8 mouse cellular contexts compared by ENCODE assay signal in the genomic region with DNA sequence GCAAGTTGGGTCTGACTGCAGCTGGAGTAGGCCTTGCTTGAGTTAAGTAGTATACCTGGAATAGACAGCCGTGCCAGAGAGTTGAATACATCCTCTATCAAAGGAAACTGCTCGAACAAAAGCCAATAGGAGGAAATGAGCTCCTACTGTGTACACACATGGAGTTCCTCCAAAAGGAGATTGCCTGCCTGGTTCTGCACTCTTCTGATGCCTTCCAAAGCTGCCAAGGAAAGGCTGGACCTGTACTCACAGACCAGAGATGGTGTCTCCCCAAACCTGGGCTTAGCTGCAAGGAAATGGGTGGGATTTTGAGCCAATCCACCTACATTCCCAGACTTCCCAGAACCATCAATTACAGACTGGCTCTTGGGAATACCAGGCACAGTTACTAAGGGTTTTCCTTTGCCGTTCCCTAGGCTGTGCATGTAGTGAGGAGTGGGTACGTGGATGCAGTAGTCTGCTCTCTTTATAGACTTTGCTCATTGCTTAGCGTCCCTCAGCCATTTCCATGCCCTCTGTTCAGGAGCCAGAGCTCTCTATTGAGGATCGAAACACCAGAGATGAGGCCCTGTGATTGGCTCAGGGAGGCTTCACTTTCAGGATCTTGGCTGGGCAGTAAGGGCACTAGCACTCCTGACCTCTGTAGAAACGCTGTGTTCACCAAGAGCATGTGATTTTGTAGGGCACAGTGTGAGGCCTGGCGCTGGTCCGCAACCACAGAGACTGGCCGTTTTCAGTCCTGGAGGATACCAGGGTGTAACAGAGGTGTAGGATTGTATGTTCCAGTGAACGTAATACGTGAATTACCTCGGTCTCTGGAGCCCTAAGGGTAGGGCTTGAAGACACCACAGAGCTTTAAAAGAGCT. TPM values are rescaled to one million over a fixed set of nuclear protein-coding genes. Genes with fewer than 3 reads are reported as not detected.
DNase-seq lines count a peak whose midpoint lies in the region; ATAC-seq and TF ChIP-seq lines count a peak whose summit lies in the region.

No protein-coding gene starts in this region.

- DNase-seq in hindbrain, postnatal 0 days (ENCODE audit: low spot score) = no peak
- peak; percentile 71 for DNase-seq in brain, adult 2 months (ENCODE audit: low read depth, low spot score)
- no peak for DNase-seq in embryonic facial prominence, embryonic 11.5 days (ENCODE audit: low spot score)
- no peak for DNase-seq in limb, embryonic 10.5 days (ENCODE audit: low spot score)
- DNase-seq in c-Kit-positive CD71-positive TER-119-positive erythroid progenitor cells, embryonic 14.5 days (ENCODE audit: low spot score) = no peak
- DNase-seq in thymus, postnatal 14 days = no peak

- H3K27ac ChIP-seq in hindbrain, postnatal 0 days = no peak overlapping the region
- no peak overlapping the region for H3K27ac ChIP-seq in hindbrain, embryonic 16.5 days (ENCODE audit: low read depth, low read length)
- no peak overlapping the region for H3K27ac ChIP-seq in embryonic facial prominence, embryonic 11.5 days (replicated peaks; ENCODE audit: low read depth, low read length)
- H3K27ac ChIP-seq in limb, embryonic 10.5 days = peak overlapping the region; percentile 46; the same call in 1 of the 2 replicates

- H3K4me3 ChIP-seq in hindbrain, postnatal 0 days (ENCODE audit: low read length) = no peak overlapping the region
- no peak overlapping the region for H3K4me3 ChIP-seq in hindbrain, embryonic 16.5 days (ENCODE audit: low read length)
- no peak overlapping the region for H3K4me3 ChIP-seq in embryonic facial prominence, embryonic 11.5 days (ENCODE audit: low read depth, low read length)
- H3K4me3 ChIP-seq in limb, embryonic 10.5 days = no peak overlapping the region

- ATAC-seq in hindbrain, postnatal 0 days = 0 out of 2 replicates have a peak, but pooled peaks have one; percentile 5
- no peak for ATAC-seq in hindbrain, embryonic 16.5 days
- ATAC-seq in embryonic facial prominence, embryonic 11.5 days (replicated peaks; ENCODE audit: insufficient number of reproducible peaks, low FRiP score, low TSS enrichment, low read depth) = 0 out of 2 replicates have a peak, but pooled peaks have one; percentile 37
- no peak for ATAC-seq in erythroblast, adult 5-6 weeks (replicated peaks; ENCODE audit: low FRiP score, poor library complexity, severe bottlenecking)

- peaks cover 4% of the 10 kb centered on the region; the same call in 1 of the 2 replicates for H3K4me1 ChIP-seq in hindbrain, postnatal 0 days (ENCODE audit: insufficient read depth, low read length)
- peaks cover 12% of the 10 kb centered on the region for H3K4me1 ChIP-seq in hindbrain, embryonic 16.5 days (ENCODE audit: control insufficient read depth, insufficient read depth, low read depth, low read length)
- peaks cover 17% of the 10 kb centered on the region for H3K4me1 ChIP-seq in embryonic facial prominence, embryonic 11.5 days (ENCODE audit: control insufficient read depth, insufficient read depth, low read length)
- peaks cover 54% of the 10 kb centered on the region for H3K4me1 ChIP-seq in limb, embryonic 10.5 days

- TF ChIP-seq CTCF in hindbrain, postnatal 0 days (IDR thresholded peaks at IDR 0.05; ENCODE audit: low read depth) = no peak

- H3K9ac ChIP-seq in hindbrain, postnatal 0 days (replicated peaks; ENCODE audit: low read length) = no peak overlapping the region
- H3K9ac ChIP-seq in hindbrain, embryonic 16.5 days (ENCODE audit: low read depth, low read length) = no peak overlapping the region
- no peak overlapping the region for H3K9ac ChIP-seq in embryonic facial prominence, embryonic 11.5 days (replicated peaks; ENCODE audit: low read length)

- H3K27me3 ChIP-seq in hindbrain, postnatal 0 days (ENCODE audit: insufficient read depth, low read length) = no peaks in the 10 kb centered on the region
- no peaks in the 10 kb centered on the region for H3K27me3 ChIP-seq in hindbrain, embryonic 16.5 days (replicated peaks; ENCODE audit: control insufficient read depth, insufficient read depth, low read length)
- H3K27me3 ChIP-seq in embryonic facial prominence, embryonic 11.5 days (ENCODE audit: control insufficient read depth, insufficient read depth, low read length) = no peaks in the 10 kb centered on the region
- H3K27me3 ChIP-seq in limb, embryonic 10.5 days (ENCODE audit: low read depth, poor library complexity, severe bottlenecking) = no peaks in the 10 kb centered on the region

- no peaks in the 10 kb centered on the region for H3K36me3 ChIP-seq in hindbrain, postnatal 0 days (ENCODE audit: insufficient read depth, low read length)
- H3K36me3 ChIP-seq in hindbrain, embryonic 16.5 days (ENCODE audit: control insufficient read depth, insufficient read depth, low read length) = no peaks in the 10 kb centered on the region
- no peaks in the 10 kb centered on the region for H3K36me3 ChIP-seq in embryonic facial prominence, embryonic 11.5 days (replicated peaks; ENCODE audit: control insufficient read depth, insufficient read depth, low read depth, low read length)
- peaks cover 10% of the 10 kb centered on the region; the same call in 1 of the 2 replicates for H3K36me3 ChIP-seq in limb, embryonic 10.5 days

- H3K4me2 ChIP-seq in hindbrain, postnatal 0 days (ENCODE audit: low read depth, low read length) = no peak overlapping the region
- H3K4me2 ChIP-seq in hindbrain, embryonic 16.5 days (ENCODE audit: low read length) = no peak overlapping the region
- no peak overlapping the region for H3K4me2 ChIP-seq in embryonic facial prominence, embryonic 11.5 days (ENCODE audit: low read depth, low read length)

- WGBS in hindbrain, postnatal 0 days = 75% methylated on average over 13 of the region's 13 CpGs
- 77% methylated on average over 13 of the region's 13 CpGs for WGBS in hindbrain, embryonic 16.5 days
- 77% methylated on average over 13 of the region's 13 CpGs for WGBS in embryonic facial prominence, embryonic 11.5 days
- WGBS in limb, embryonic 10.5 days = 88% methylated on average over 13 of the region's 13 CpGs

- H3K9me3 ChIP-seq in hindbrain, postnatal 0 days (ENCODE audit: low read length) = no peaks in the 10 kb centered on the region
- no peaks in the 10 kb centered on the region for H3K9me3 ChIP-seq in hindbrain, embryonic 16.5 days (ENCODE audit: control insufficient read depth, low read length)
- no peaks in the 10 kb centered on the region for H3K9me3 ChIP-seq in embryonic facial prominence, embryonic 11.5 days (replicated peaks; ENCODE audit: control insufficient read depth, low read length)
- H3K9me3 ChIP-seq in limb, embryonic 10.5 days (replicated peaks) = no peaks in the 10 kb centered on the region

RNA-seq across cellular contexts. Expression of a gene that starts 20.1 kb away (rescaled TPM):
- total RNA-seq in hindbrain, postnatal 0 days (2014; rRNA removed) = 56.1 and 78.3 TPM in 2 replicates
- polyA plus RNA-seq in hindbrain, postnatal 0 days (2015; fragmentation: Nextera tagmentation; extraction: Ambion mirVana) = 28.6 and 28.9 TPM in 2 replicates
- 25.4 and 29.1 TPM in 2 replicates for polyA plus RNA-seq in hindbrain, embryonic 16.5 days (2015; fragmentation: Nextera tagmentation; extraction: Ambion mirVana)
- polyA plus RNA-seq in embryonic facial prominence, embryonic 11.5 days (2014; fragmentation: Nextera tagmentation; extraction: Ambion mirVana) = 74.3 and 76.0 TPM in 2 replicates
- 33.8 and 45.5 TPM in 2 replicates for polyA plus RNA-seq in limb, embryonic 10.5 days (2016; fragmentation: Nextera tagmentation; extraction: Ambion mirVana)
- total RNA-seq in erythroblast, adult 5-6 weeks (2015; ENCODE audit: low replicate concordance) = 36.8 and 45.3 TPM in 2 replicates
- total RNA-seq in erythroblast, adult 5-6 weeks (2017; ENCODE audit: low replicate concordance) = 30.1 and 44.6 TPM in 2 replicates

Comparison
In these comparisons a context has a peak if more than half of its experiments do, and no peak if none do; other contexts are left out.
1. ATAC-seq: peak in hindbrain, postnatal 0 days (single experiment) and embryonic facial prominence, embryonic 11.5 days (single experiment); none in hindbrain, embryonic 16.5 days (single experiment) and erythroblast, adult 5-6 weeks (single experiment).